ENCODE assay signal across 18 mouse cellular contexts in the genomic region with DNA sequence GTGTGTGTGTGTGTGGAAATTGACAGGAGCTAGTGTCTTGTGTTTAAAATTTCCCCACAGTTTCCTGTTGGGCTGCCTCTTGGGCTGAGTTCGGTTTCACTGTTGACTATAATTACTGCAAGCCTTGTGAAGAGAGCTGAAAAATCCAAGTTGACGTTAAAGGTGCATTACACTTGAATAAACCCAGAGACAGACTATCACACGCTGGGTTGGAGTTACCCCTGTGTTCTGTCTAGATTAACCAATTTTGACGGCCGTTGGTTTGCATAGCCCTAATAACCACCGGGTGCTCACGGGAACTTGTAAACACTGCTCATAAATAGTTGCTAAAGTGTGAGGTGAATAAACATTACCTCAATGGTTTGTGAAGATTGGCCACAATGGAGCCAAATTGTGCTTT.
DNase-seq lines count a peak whose midpoint lies in the region; ATAC-seq and TF ChIP-seq lines count a peak whose summit lies in the region.
"Had no signal": no experiment of that assay in that cellular context is flagged by ENCODE, and none has a peak within 500 bp of the region (broad histone marks: within the 10 kb centered on the region; RNA-seq: fewer than 3 reads in every experiment).

No protein-coding gene starts in this region.

- no peaks in the 10 kb centered on the region for H3K27me3 ChIP-seq in lung, embryonic 14.5 days (ENCODE audit: insufficient read depth, low read length)
- no peaks in the 10 kb centered on the region for H3K27me3 ChIP-seq in limb, embryonic 10.5 days (ENCODE audit: low read depth, poor library complexity, severe bottlenecking)
- no peaks in the 10 kb centered on the region for H3K27me3 ChIP-seq in forebrain, postnatal 0 days (ENCODE audit: insufficient read depth, low read length)
- no peaks in the 10 kb centered on the region for H3K27me3 ChIP-seq in midbrain, embryonic 10.5 days (ENCODE audit: low read depth, poor library complexity, severe bottlenecking)
- H3K27me3 ChIP-seq: forebrain, embryonic 15.5 days; hindbrain, embryonic 12.5 days had no signal

- DNase-seq in lung, embryonic 14.5 days, result no peak
- DNase-seq in lung, postnatal 14 days, result no peak
- peak; percentile 42 for DNase-seq in limb, embryonic 10.5 days (ENCODE audit: low spot score)
- DNase-seq in retina, embryonic 14.5 days (ENCODE audit: low spot score), result peak; percentile 53
- no peak for DNase-seq in forebrain, postnatal 0 days
- DNase-seq in midbrain, embryonic 10.5 days (ENCODE audit: low spot score), result no peak
- DNase-seq in urinary bladder, adult 2 months (ENCODE audit: low spot score), result no peak
- DNase-seq: adrenal gland, postnatal 10 days; cerebellum, adult 11 months; cerebellum, adult 8-10 months; cerebellum, postnatal 25 days; gastrocnemius, postnatal 25 days; heart, postnatal 10 days; heart, postnatal 4 days had no signal

- H3K4me2 ChIP-seq in lung, embryonic 14.5 days, result no peak overlapping the region
- H3K4me2 ChIP-seq in forebrain, postnatal 0 days (ENCODE audit: low read depth), result no peak overlapping the region
- H3K4me2 ChIP-seq: forebrain, embryonic 15.5 days; hindbrain, embryonic 12.5 days had no signal

- H3K4me1 ChIP-seq in lung, embryonic 14.5 days (ENCODE audit: insufficient read depth), result no peaks in the 10 kb centered on the region
- peaks cover 40% of the 10 kb centered on the region for H3K4me1 ChIP-seq in limb, embryonic 10.5 days
- H3K4me1 ChIP-seq in forebrain, postnatal 0 days (ENCODE audit: insufficient read depth), result no peaks in the 10 kb centered on the region
- no peaks in the 10 kb centered on the region for H3K4me1 ChIP-seq in midbrain, embryonic 10.5 days
- H3K4me1 ChIP-seq: hindbrain, embryonic 12.5 days had no signal

- no peak for TF ChIP-seq CTCF in lung, embryonic 14.5 days (IDR thresholded peaks at IDR 0.05; ENCODE audit: low read depth)
- no peak for TF ChIP-seq CTCF in forebrain, postnatal 0 days (IDR thresholded peaks at IDR 0.05; ENCODE audit: low read depth)

- WGBS in lung, embryonic 14.5 days, result 54% methylated on average over 7 of the region's 7 CpGs
- WGBS in limb, embryonic 10.5 days, result 32% methylated on average over 7 of the region's 7 CpGs
- 71% methylated on average over 7 of the region's 7 CpGs for WGBS in forebrain, postnatal 0 days
- WGBS in midbrain, embryonic 10.5 days, result 90% methylated on average over 7 of the region's 7 CpGs

- ATAC-seq in lung, embryonic 14.5 days (ENCODE audit: insufficient read depth), result 0 out of 2 replicates have a peak, but pooled peaks have one; percentile 8
- no peak for ATAC-seq in forebrain, postnatal 0 days
- ATAC-seq: hindbrain, embryonic 16.5 days had no signal

- no peak overlapping the region for H3K9ac ChIP-seq in lung, embryonic 14.5 days
- H3K9ac ChIP-seq in forebrain, postnatal 0 days, result no peak overlapping the region
- H3K9ac ChIP-seq: forebrain, embryonic 15.5 days; hindbrain, embryonic 12.5 days had no signal

- H3K4me3 ChIP-seq in lung, embryonic 14.5 days (ENCODE audit: low read depth, low read length), result no peak overlapping the region
- H3K4me3 ChIP-seq in limb, embryonic 10.5 days, result no peak overlapping the region
- no peak overlapping the region for H3K4me3 ChIP-seq in forebrain, postnatal 0 days (ENCODE audit: low read depth, low read length)
- no peak overlapping the region for H3K4me3 ChIP-seq in midbrain, embryonic 10.5 days
- H3K4me3 ChIP-seq: forebrain, embryonic 15.5 days; heart, embryonic 10.5 days; hindbrain, embryonic 12.5 days had no signal

- H3K27ac ChIP-seq in lung, embryonic 14.5 days (ENCODE audit: low read depth), result no peak overlapping the region
- peak overlapping the region; percentile 74 for H3K27ac ChIP-seq in limb, embryonic 10.5 days
- no peak overlapping the region for H3K27ac ChIP-seq in forebrain, postnatal 0 days (ENCODE audit: low read depth, low read length)
- H3K27ac ChIP-seq in midbrain, embryonic 10.5 days (replicated peaks), result no peak overlapping the region
- H3K27ac ChIP-seq: forebrain, embryonic 15.5 days; heart, embryonic 10.5 days; hindbrain, embryonic 12.5 days had no signal

- H3K36me3 ChIP-seq in lung, embryonic 14.5 days (ENCODE audit: insufficient read depth), result no peaks in the 10 kb centered on the region
- H3K36me3 ChIP-seq in limb, embryonic 10.5 days, result no peaks in the 10 kb centered on the region
- H3K36me3 ChIP-seq in forebrain, postnatal 0 days (ENCODE audit: insufficient read depth), result no peaks in the 10 kb centered on the region
- H3K36me3 ChIP-seq in midbrain, embryonic 10.5 days, result no peaks in the 10 kb centered on the region
- H3K36me3 ChIP-seq: forebrain, embryonic 15.5 days; heart, embryonic 10.5 days; hindbrain, embryonic 12.5 days had no signal

- no peaks in the 10 kb centered on the region for H3K9me3 ChIP-seq in lung, embryonic 14.5 days (ENCODE audit: low read depth, low read length)
- peaks cover 4% of the 10 kb centered on the region; the same call in 1 of the 2 replicates for H3K9me3 ChIP-seq in limb, embryonic 10.5 days (replicated peaks)
- H3K9me3 ChIP-seq in forebrain, postnatal 0 days (ENCODE audit: low read length), result no peaks in the 10 kb centered on the region
- H3K9me3 ChIP-seq in midbrain, embryonic 10.5 days (replicated peaks), result no peaks in the 10 kb centered on the region
- H3K9me3 ChIP-seq: forebrain, embryonic 15.5 days; heart, embryonic 10.5 days; hindbrain, embryonic 12.5 days had no signal

Comparison
In these comparisons a context has a peak if more than half of its experiments do, and no peak if none do; other contexts are left out.
1. DNase-seq: peak in limb, embryonic 10.5 days (single experiment) and retina, embryonic 14.5 days (single experiment); none in lung, embryonic 14.5 days (single experiment), lung, postnatal 14 days (single experiment), forebrain, postnatal 0 days (single experiment), midbrain, embryonic 10.5 days (single experiment) and urinary bladder, adult 2 months (single experiment).